Mouse (Mus musculus): ENCODE results near the gene Phka1.
"Not testable (repeated sequence)": the region's sequence is repeated elsewhere in the genome, so short reads cannot be mapped to it uniquely, and the experiment has no call there.

DNA sequence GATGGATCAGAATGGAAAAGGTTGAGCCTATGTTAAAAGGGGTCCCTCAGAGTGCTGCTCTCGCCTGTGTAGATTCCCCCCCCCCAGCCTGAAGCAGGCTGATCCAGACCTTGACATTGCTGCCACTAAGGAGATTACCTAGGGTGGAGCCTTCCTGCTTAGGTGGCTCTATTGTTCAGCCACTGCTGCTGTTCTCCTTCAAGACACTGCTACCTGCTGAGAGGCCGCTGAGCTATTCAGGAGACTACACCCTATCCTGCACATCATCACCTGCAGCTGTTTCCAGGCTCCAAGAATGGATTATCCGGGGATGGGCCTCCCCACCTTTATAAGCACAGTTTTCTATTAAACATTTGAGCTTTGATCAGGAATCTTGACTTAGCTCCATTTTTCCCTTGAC lies 40.7 kb upstream of the Phka1 start:
- TF ChIP-seq CTCF (IDR thresholded peaks at IDR 0.05; ENCODE audit: control insufficient read depth, insufficient read depth, insufficient read length); CEBPB (IDR thresholded peaks at IDR 0.05; ENCODE audit: low read depth); MAX (IDR thresholded peaks at IDR 0.05): not testable (repeated sequence)
